Mouse (Mus musculus) c-Kit-positive CD71-positive TER-119-negative erythroid progenitor cells, embryonic 14.5 days (primary cell): ENCODE measurements around the gene 1110065P20Rik.
A peak's percentile ranks its signal among the peaks of the same experiment; 100 is the strongest.

Experiments
- DNase-seq: peaks from one replicate; pipeline ENCODE4 v3.0.0-alpha.2; 2013; ENCODE audit warnings: low read depth

The 1110065P20Rik gene

DNA sequence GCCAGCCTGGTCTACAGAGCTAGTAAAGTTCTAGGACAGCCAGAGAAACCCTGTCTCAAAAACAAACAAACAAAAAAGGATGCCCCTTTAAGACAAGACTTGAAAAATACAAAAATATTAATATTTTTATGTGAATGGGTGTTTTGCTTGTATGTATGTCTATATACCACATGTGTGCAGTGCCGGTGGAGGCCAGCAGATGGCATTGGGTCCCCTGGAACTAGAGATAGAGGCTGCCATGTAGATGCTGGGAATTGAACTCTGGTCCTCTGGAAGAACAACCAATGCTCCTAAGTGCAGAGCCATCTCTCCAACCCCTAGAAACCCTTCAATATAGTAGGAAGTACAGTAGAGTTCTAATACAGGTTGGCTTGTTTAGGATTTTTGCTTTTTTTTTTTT lies 10.0 kb downstream of the 1110065P20Rik start:
- DNase-seq, result no peak

DNA sequence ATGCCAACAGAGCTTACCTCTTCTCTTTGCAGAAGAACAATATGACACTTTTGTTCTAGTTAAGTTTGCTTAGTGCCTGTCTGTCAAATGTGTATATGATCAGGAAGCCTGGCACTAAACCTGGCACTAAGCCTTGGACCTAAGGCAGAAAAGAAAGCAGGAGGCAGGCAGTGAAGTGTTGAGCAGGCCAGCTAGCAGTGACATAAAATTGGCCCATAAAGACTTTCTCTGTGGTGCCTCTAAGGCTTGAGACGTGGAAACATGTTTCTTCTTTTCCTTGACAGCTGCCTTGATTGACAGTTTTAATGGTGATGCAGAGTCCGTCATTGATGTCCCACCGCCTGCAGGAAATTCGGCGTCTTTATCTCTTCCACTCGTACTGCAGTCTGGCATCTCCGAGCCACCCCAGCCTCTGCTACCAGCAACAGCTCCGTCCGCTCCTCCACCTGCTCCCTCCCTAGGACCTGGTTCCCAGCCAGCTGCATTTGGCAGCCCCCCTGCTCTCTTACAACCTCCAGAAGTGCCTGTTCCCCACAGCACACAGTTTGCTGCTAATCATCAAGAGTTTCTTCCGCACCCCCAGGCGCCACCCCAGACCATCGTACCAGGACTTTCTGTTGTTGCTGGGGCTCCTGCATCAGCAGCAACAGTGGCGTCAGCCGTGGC lies 12.8 kb downstream of the 1110065P20Rik start:
- no peak for DNase-seq

DNA sequence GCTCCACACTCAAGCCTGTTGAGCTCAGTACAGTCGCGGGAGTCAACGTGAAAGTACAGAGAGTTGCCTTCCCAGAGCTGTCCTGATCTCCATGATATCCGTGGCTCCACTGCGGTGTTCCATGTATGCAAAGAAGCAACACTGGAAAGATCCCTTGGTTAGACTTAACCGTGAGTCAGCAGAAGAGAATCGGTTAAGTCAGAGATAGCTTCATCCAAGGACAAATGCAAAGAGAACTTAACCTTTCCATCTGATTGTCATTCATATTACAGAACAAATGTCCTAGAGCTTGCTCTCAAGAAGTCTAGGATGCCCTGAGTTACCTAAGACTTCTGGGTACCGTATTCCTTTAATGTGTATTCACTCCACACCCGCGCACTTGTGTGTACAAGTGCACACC lies 18.2 kb downstream of the 1110065P20Rik start:
- no peak for DNase-seq

DNA sequence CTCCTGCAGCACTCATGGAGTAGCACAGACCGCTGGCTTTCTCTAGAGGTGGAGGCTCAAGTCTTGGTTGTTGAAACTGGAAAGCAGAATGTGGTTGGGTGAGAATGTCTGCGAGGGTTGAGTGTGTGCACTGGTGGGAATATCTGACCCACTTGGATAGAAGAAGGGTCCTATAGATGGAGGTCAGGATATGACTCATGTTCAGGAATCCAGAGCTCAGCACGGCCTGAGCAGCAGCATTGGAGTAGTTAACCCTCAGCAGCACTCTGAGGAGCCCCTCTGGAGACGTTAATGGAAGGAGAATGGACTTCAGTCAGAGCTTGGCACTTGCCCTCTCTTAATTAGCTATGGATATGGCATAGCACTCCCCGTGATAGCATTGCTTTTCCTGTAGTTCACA lies 21.3 kb downstream of the 1110065P20Rik start:
- DNase-seq, result no peak

DNA sequence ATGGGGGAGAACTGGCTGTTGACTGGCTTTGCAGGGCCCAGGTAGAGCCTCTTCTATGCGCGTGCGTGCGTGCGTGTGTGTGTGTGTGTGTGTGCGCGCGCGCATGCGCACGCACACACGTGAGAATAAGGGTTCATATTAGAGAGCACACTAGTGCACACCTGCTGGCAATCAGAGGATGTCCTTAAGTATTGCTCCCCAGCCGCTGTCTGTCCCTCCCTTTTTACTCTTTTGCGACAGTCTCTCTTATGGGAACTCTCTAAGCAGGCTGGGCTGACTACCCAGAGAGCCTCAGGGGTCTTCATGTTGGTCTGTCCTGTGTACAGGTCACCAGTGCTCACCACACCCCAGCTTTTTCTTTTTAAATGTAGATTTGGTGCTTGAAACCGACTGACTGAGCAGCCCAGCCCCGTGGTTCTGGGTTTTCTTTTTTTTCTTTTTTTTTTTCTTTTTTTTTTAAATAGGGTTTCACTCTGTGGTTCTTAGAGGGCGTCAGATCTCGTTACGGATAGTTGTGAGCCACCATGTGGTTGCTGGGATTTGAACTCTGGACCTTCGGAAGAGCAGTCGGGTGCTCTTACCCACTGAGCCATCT lies 25.5 kb downstream of the 1110065P20Rik start:
- no peak for DNase-seq

DNA sequence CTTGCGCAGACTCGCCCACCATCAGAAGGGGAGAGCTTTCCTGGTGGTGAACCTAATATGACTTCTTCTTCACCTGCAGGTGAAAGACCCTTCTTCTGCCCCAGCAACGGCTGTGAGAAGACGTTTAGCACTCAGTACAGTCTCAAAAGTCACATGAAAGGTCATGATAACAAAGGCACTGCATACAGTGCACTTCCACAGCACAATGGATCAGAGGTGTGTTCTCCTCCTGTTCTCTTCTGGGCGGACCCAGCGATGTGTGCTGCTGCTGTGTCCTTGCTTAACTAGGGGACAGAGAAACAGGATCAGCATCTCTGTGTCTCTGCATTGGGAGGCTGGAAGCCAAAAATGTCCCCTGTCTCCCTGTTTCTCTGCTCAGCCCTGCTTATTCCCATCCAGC lies 26.0 kb downstream of the 1110065P20Rik start:
- no peak for DNase-seq

DNA sequence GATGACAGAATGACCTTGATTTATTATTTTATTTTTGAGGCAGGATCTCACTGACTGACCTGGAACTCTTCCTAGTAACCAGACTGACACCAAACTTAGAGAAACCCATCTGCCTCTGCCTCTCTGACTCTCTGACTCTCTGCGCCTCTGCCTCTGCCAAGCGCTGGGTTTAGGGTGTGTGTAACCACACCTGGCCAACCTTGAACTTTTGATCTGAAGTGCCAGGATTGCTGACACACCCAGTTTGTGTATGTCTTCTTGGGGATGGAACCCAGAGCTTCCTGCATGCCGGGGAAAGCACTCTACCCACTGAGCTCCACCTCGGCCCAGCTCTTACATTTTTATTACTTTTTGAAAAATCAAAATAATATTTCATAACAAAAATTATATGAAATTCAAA lies 32.2 kb downstream of the 1110065P20Rik start:
- DNase-seq, result no peak

DNA sequence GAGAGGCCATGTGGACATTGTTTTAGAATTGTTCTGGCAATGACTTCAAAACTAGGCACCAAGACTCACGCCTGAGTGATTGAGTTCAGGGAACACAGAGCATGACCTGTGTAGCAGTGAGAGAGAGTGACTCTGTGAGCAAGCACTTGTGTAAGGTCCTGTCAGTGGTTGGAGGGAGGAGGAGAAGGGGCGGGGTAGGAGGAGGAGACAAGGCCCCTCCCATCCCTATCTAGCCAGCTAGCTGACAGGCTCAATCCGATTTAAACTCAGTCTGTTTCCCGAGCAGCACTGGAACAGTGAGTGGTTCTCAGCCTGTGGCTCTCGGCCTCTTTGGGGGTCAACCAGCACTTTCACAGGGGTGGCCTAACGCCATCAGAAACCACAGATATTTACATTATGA lies 33.2 kb downstream of the 1110065P20Rik start:
- peak; percentile 60 for DNase-seq

DNA sequence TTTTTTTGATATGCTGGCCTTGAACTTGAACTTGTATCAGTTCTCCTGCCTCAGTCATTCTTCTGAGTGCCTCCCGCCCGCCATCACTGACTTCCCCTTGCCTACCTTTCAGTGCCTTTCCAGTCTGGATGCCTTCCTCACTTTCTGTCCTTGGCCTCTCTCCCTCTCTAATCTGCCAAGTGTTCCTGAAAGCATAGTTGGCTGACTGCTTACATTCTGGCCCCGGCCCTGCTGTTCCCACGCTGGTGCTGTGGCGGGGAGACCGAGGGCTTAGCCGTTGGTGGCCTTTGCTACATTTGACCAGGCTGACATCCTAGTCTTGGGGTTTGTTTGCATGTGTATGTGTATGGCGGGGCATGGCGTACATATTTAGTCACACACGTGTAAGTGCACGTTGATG lies 35.1 kb downstream of the 1110065P20Rik start:
- DNase-seq, result no peak

DNA sequence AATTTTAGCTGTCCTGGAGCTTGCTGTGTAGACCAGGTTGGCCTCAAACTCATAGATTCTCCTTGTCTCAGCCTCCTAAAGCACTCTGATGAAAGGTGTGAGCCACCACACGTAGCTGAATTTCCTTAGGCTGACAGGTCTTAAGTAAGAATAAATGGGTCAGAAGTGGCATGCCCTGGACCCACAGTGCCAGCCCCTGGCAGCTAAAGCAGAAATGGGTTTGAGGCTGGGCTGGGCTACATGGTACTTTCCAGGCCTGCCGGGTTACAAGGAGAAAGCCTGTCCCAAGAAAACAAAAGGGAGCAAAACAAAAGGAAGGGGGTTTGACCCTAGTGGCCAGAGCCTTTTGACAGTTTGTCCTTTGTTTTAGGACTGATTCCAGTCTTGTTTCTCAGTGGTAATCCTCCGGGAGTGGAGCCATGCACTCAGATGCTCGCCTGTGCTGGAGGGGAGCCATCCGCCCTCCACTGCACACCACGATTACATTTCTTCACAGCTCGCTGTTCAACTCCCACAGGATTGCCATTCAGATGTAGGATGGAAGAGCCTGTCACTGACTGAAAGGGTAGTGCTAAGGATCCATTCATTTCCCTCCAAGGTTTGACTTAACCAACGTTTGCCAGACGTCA lies 39.5 kb downstream of the 1110065P20Rik start:
- DNase-seq, result no peak

DNA sequence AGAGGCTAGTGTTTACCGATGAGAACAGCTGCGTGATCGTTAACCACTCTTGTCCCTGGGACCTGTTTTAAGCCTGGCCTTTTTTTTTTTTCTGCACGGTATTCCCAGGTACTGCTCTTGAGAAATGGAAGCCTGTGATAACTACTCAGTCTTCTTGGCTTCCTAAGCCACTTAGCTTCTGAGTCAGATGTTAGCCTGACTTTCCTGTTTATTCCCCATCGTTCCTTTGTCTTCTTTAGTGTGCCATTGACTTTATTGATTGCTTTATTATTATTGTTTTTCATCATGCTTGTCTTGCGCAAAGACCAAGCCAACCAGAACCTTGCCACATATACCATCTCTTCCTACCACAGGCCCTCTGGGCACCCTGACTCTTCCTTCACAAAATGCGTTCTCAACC lies 40.9 kb downstream of the 1110065P20Rik start:
- DNase-seq, result no peak

DNA sequence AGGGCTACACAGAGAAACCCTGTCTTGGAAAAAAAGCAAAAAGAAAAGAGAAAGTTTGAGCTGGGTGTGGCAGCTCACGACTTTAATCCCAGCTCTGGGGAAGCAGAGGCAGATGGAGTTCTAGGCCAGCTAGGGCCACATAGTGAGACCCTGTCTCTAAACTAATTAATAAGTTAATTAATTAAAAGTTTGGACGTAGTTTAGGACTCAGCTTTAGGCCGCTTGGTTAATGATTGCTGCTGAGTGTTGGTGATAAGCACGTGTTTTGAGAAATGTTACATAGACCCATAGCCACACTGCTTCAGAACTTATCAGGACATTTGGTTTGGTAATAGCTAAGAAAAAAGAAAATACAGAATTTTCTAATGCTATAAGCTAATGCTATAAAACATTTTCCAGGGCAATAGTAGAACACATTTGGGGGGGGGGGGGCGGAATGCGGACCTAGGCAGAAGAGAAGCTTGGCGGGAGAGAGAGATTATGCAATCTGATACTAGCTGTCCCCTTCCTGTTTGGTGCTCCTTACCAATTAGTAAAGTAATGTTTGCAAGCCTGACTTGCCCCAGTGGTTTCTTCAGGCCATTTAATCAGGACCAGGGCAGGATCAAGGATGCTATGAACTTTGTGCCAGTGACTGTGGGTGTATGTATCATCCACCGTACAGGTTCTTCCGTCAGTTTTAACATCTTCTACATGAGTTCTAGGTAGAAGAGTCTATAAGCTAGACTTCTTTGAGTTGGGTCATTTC lies 41.7 kb downstream of the 1110065P20Rik start:
- no peak for DNase-seq

DNA sequence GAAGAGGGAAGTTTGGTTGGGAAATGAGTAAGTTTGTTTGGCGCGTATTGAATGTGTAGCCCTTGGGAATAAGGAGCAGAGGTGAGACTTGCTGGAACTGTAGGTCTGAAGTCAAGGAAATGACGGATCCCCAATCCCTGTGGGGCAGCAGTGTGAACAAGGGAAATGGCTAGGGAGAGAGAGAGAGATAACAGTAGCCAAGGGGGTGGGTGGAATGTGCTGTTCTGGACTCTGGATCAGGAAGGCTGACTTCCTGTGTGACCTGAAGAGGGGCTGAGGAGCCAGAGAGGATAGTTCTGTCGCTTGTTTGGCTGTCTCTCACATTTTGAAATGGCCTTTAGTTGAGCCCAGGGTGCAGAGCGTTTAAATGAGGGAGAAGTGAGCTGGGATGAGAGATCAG lies 42.5 kb downstream of the 1110065P20Rik start:
- DNase-seq, result no peak

DNA sequence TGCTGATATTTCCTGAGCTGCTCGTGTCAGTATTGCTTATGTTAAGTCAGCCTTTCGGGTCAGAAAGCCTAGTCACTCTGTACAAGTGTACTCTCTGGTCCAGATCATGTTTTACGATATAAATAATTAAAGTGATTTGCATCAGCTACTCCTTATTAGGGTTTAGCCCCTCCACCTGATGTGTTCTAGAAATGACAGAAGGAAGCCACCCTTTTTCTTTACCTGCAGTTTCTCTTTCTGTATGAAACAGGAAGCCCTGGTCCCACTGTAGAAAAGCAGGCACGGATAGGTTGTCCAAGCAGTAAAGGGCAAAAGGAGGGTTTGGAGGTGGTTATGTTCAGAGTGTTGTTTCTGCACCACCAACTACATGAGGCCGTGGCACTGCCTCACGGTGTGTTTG lies 47.6 kb downstream of the 1110065P20Rik start:
- DNase-seq, result peak; percentile 25

DNA sequence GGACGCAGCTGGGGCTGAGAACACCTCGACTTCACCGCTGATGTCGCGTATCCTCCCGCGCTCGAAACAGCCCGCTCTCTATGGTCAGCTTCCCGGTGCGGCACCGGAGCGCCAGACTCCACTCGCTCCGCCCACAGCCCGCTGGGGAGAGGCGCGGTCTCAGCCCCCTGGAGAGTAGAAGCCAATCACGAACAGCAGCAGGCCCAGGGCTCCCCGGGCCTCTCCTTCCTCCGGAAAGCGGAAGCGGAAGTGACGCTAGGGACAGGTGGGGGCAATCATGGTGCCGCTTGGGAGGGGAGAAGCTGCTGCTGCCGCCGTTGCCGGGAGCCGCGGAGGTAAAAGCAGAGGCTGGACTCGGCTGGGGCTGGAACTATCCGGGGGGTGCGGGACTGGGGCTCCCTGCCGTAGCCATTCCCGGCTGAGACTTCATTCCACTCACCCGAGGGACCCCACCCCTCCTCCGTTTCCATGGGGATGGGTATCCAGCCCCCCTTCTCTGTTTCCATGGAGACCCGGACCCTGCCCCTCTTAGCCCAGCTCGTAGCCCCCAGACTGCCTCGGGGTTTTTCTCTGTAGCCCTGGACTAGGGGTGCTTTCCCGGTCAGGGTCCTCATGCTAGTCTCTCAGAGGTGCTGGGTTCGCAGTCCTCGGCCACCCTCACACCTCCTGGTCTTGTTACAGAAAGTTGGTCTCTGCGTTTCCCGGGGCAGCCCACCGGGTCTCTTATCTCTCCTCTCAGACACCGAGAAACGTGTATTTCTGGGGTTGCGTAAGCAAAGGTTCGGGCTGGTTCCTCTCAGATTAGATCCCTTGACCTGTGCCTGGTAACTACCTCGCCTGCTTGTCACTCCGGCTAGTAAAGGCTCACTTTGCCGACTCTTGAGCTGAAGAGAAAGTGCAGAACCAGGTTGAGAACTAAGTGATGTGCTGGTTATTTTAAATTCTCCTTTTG lies 48.4 kb downstream of the 1110065P20Rik start:
- peak; percentile 98 for DNase-seq

DNA sequence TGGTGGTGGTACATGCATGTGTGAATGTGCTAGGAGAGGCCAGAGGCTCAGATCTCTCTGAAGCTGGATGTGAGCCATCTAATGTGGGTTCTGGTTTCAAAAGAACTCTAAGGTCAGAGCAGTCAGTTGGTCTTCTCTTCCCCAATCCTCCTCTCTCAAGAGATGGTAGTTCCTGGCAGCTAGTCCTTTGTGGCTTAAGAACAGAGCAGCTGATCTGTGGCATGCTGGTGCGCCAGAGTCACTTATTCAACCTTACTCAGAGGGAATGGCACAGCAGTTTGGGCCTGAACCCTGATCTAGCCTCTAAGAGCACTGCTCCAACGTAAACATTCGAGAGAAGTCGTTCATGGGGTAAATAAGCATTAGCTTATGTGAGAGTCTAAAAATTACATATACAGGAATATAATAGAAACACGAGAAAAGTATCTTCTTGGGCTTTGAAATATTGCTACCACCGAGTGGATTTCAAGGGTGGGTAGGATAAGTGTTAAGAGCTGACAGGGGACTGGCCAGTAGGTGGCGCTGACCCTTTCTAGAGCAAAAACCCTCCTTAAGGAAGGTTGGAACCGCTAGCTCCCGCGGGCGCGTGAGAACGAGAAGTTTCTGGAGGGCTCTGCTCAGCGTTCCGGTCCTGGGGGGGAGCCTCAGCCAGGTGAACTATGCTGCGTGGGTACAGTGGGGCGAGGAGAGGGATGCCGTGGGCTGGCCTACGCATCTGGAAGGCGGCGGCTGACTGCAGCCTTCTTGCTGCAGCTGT lies 49.3 kb downstream of the 1110065P20Rik start, which contains the start of gene Mtf1:
TSS of gene Mtf1 (plus strand) at position 553 of the 757 bp plus-strand sequence.
- DNase-seq, result peak; percentile 93
